In genomic region chr11:68947542-68947993, GRCm38 (mm10) we compare ENCODE assay signal across 9 mouse cellular contexts. TPM values are rescaled to one million over a fixed set of nuclear protein-coding genes. Genes with fewer than 3 reads are reported as not detected.
DNase-seq lines count a peak whose midpoint lies in the region; ATAC-seq lines count a peak whose summit lies in the region.
"Had no signal": no experiment of that assay in that cellular context is flagged by ENCODE, and none has a peak within 500 bp of the region (broad histone marks: within the 10 kb centered on the region; RNA-seq: fewer than 3 reads in every experiment).

No protein-coding gene starts in this region.

- 0 out of 2 replicates have a peak, but pooled peaks have one; percentile 29 for ATAC-seq in kidney, embryonic 16.5 days (ENCODE audit: low FRiP score, low TSS enrichment)
- ATAC-seq in limb, embryonic 11.5 days (ENCODE audit: insufficient number of reproducible peaks, low FRiP score, low TSS enrichment, low read depth), result no peak

- 0 out of 2 replicates have a peak overlapping the region, but pooled peaks have one; percentile 17 for H3K4me3 ChIP-seq in kidney, embryonic 16.5 days (ENCODE audit: low read length)
- H3K4me3 ChIP-seq in embryonic facial prominence, embryonic 10.5 days, result peak overlapping the region; percentile 38
- H3K4me3 ChIP-seq in limb, embryonic 11.5 days (ENCODE audit: low read depth, low read length), result no peak overlapping the region

- no peak overlapping the region for H3K27ac ChIP-seq in kidney, embryonic 16.5 days (ENCODE audit: low read length)
- H3K27ac ChIP-seq in embryonic facial prominence, embryonic 10.5 days (replicated peaks), result no peak overlapping the region
- H3K27ac ChIP-seq in limb, embryonic 11.5 days (replicated peaks; ENCODE audit: low read depth, low read length), result no peak overlapping the region

- no peak for DNase-seq in kidney, adult 18-20 months
- DNase-seq in embryonic facial prominence, embryonic 10.5 days (ENCODE audit: low spot score), result no peak
- peak; percentile 32 for DNase-seq in limb, embryonic 11.5 days (ENCODE audit: low spot score)
- peak; percentile 51 for DNase-seq in right cerebral cortex, postnatal 25 days
- no peak for DNase-seq in layer of hippocampus, adult 9-10 months (ENCODE audit: low spot score)
- no peak for DNase-seq in heart, postnatal 36 days
- no peak for DNase-seq in layer of hippocampus, postnatal 25 days (ENCODE audit: extremely low spot score in 1 of 2, low spot score in 1 of 2)

- WGBS in kidney, embryonic 16.5 days, result 13% methylated on average over 12 of the region's 12 CpGs
- 7% methylated on average over 12 of the region's 12 CpGs for WGBS in embryonic facial prominence, embryonic 10.5 days
- WGBS in limb, embryonic 11.5 days, result 4% methylated on average over 12 of the region's 12 CpGs

- H3K9ac ChIP-seq in kidney, embryonic 16.5 days (replicated peaks; ENCODE audit: low read length), result no peak overlapping the region
- H3K9ac ChIP-seq in limb, embryonic 11.5 days (ENCODE audit: low read length), result no peak overlapping the region

- no peaks in the 10 kb centered on the region for H3K9me3 ChIP-seq in kidney, embryonic 16.5 days (ENCODE audit: low read length)
- H3K9me3 ChIP-seq in embryonic facial prominence, embryonic 10.5 days, result no peaks in the 10 kb centered on the region
- H3K9me3 ChIP-seq in limb, embryonic 11.5 days (ENCODE audit: control insufficient read depth, low read length), result no peaks in the 10 kb centered on the region; the same call in 1 of the 2 replicates

- peaks cover 1% of the 10 kb centered on the region; the same call in 1 of the 2 replicates for H3K4me1 ChIP-seq in kidney, embryonic 16.5 days (ENCODE audit: insufficient read depth, low read length)
- H3K4me1 ChIP-seq in embryonic facial prominence, embryonic 10.5 days, result peaks cover 13% of the 10 kb centered on the region
- no peaks in the 10 kb centered on the region for H3K4me1 ChIP-seq in limb, embryonic 11.5 days (ENCODE audit: control insufficient read depth, insufficient read depth, low read length)

- H3K4me2 ChIP-seq in kidney, embryonic 16.5 days (replicated peaks; ENCODE audit: low read depth, low read length), result peak overlapping the region; percentile 43
- no peak overlapping the region for H3K4me2 ChIP-seq in limb, embryonic 11.5 days (ENCODE audit: low read depth, severe bottlenecking)

- peaks cover 7% of the 10 kb centered on the region; the same call in 1 of the 2 replicates for H3K27me3 ChIP-seq in kidney, embryonic 16.5 days (ENCODE audit: insufficient read depth, low read length)
- peaks cover 56% of the 10 kb centered on the region for H3K27me3 ChIP-seq in embryonic facial prominence, embryonic 10.5 days (replicated peaks; ENCODE audit: low read depth, poor library complexity, severe bottlenecking)
- H3K27me3 ChIP-seq in limb, embryonic 11.5 days (ENCODE audit: control insufficient read depth, insufficient read depth, low read length), result peaks cover 13% of the 10 kb centered on the region

- H3K36me3 ChIP-seq in kidney, embryonic 16.5 days (ENCODE audit: insufficient read depth, low read length), result no peaks in the 10 kb centered on the region
- H3K36me3 ChIP-seq in embryonic facial prominence, embryonic 10.5 days (replicated peaks), result 0 out of 2 replicates have a peak, but pooled peaks cover 2% of the 10 kb centered on the region
- H3K36me3 ChIP-seq in limb, embryonic 11.5 days (ENCODE audit: control insufficient read depth, insufficient read depth, low read length), result no peaks in the 10 kb centered on the region

- intact Hi-C loops in heart, postnatal 36 days (cut with DNase I), result no loop called here

RNA-seq across cellular contexts. Expression of gene Arhgef15, which starts 9.7 kb away (rescaled TPM):
- polyA plus RNA-seq in kidney, embryonic 16.5 days (2015; fragmentation: Nextera tagmentation; extraction: Ambion mirVana), result 20.0 and 23.0 TPM in 2 replicates
- polyA plus RNA-seq in embryonic facial prominence, embryonic 10.5 days (2016; fragmentation: Nextera tagmentation; extraction: Ambion mirVana), result 8.9 and 9.2 TPM in 2 replicates
- 6.7 and 7.7 TPM in 2 replicates for polyA plus RNA-seq in limb, embryonic 11.5 days (2014; fragmentation: Nextera tagmentation; extraction: Ambion mirVana)
- 10 to 100 TPM; 25.6 to 32.5 TPM for total RNA-seq in heart, postnatal 36 days (2021)
- total RNA-seq in layer of hippocampus, postnatal 25 days (2021), result 1 to 10 TPM; 5.8 to 6.9 TPM

RNA-seq across cellular contexts. Expression of gene Slc25a35, which starts 20.4 kb away (rescaled TPM):
- polyA plus RNA-seq in kidney, embryonic 16.5 days (2015; fragmentation: Nextera tagmentation; extraction: Ambion mirVana), result 7.6 and 7.9 TPM in 2 replicates
- polyA plus RNA-seq in embryonic facial prominence, embryonic 10.5 days (2016; fragmentation: Nextera tagmentation; extraction: Ambion mirVana), result 2.4 and 2.7 TPM in 2 replicates
- polyA plus RNA-seq in limb, embryonic 11.5 days (2014; fragmentation: Nextera tagmentation; extraction: Ambion mirVana), result 2.6 and 3.0 TPM in 2 replicates
- total RNA-seq in heart, postnatal 36 days (2021), result 1 to 10 TPM; 5.0 to 5.8 TPM
- total RNA-seq in layer of hippocampus, postnatal 25 days (2021), result 1 to 10 TPM; 4.4 to 7.6 TPM

RNA-seq across cellular contexts. Expression of gene Odf4, which starts 20.7 kb away (rescaled TPM):
- polyA plus RNA-seq in kidney, embryonic 16.5 days (2015; fragmentation: Nextera tagmentation; extraction: Ambion mirVana), result not detected in 2 replicates
- not detected in 2 replicates for polyA plus RNA-seq in embryonic facial prominence, embryonic 10.5 days (2016; fragmentation: Nextera tagmentation; extraction: Ambion mirVana)
- not detected in 2 replicates for polyA plus RNA-seq in limb, embryonic 11.5 days (2014; fragmentation: Nextera tagmentation; extraction: Ambion mirVana)
- total RNA-seq in heart, postnatal 36 days (2021), result not detected
- not detected for total RNA-seq in layer of hippocampus, postnatal 25 days (2021)
- total RNA-seq: hematopoietic stem cell, adult 5-6 weeks had no signal

RNA-seq across cellular contexts. Expression of gene Rangrf, which starts 27.4 kb away (rescaled TPM):
- 62.3 and 63.9 TPM in 2 replicates for polyA plus RNA-seq in kidney, embryonic 16.5 days (2015; fragmentation: Nextera tagmentation; extraction: Ambion mirVana)
- 87.7 and 93.0 TPM in 2 replicates for polyA plus RNA-seq in embryonic facial prominence, embryonic 10.5 days (2016; fragmentation: Nextera tagmentation; extraction: Ambion mirVana)
- 82.6 and 84.4 TPM in 2 replicates for polyA plus RNA-seq in limb, embryonic 11.5 days (2014; fragmentation: Nextera tagmentation; extraction: Ambion mirVana)
- 10 to 100 TPM; 78.9 to 97.0 TPM for total RNA-seq in heart, postnatal 36 days (2021)
- 10 to 100 TPM; 15.1 to 18.1 TPM for total RNA-seq in layer of hippocampus, postnatal 25 days (2021)

RNA-seq across cellular contexts. Expression of gene Rpl26, which starts 46.2 kb away (rescaled TPM):
- 897 and 905 TPM in 2 replicates for polyA plus RNA-seq in kidney, embryonic 16.5 days (2015; fragmentation: Nextera tagmentation; extraction: Ambion mirVana)
- polyA plus RNA-seq in embryonic facial prominence, embryonic 10.5 days (2016; fragmentation: Nextera tagmentation; extraction: Ambion mirVana), result 1,085 and 1,128 TPM in 2 replicates
- polyA plus RNA-seq in limb, embryonic 11.5 days (2014; fragmentation: Nextera tagmentation; extraction: Ambion mirVana), result 1,145 and 1,149 TPM in 2 replicates
- 100 to 1,000 TPM; 655 to 678 TPM for total RNA-seq in heart, postnatal 36 days (2021)
- total RNA-seq in layer of hippocampus, postnatal 25 days (2021), result 100 to 1,000 TPM; 627 to 764 TPM

Comparison
In these comparisons a context has a peak if more than half of its experiments do, and no peak if none do; other contexts are left out.
1. DNase-seq: peak in limb, embryonic 11.5 days (single experiment) and right cerebral cortex, postnatal 25 days (single experiment); none in kidney, adult 18-20 months (single experiment), embryonic facial prominence, embryonic 10.5 days (single experiment), layer of hippocampus, adult 9-10 months (single experiment), heart, postnatal 36 days (0 of 2) and layer of hippocampus, postnatal 25 days (0 of 2).